Mouse (Mus musculus): ENCODE data around the gene Rpia.

DNA sequence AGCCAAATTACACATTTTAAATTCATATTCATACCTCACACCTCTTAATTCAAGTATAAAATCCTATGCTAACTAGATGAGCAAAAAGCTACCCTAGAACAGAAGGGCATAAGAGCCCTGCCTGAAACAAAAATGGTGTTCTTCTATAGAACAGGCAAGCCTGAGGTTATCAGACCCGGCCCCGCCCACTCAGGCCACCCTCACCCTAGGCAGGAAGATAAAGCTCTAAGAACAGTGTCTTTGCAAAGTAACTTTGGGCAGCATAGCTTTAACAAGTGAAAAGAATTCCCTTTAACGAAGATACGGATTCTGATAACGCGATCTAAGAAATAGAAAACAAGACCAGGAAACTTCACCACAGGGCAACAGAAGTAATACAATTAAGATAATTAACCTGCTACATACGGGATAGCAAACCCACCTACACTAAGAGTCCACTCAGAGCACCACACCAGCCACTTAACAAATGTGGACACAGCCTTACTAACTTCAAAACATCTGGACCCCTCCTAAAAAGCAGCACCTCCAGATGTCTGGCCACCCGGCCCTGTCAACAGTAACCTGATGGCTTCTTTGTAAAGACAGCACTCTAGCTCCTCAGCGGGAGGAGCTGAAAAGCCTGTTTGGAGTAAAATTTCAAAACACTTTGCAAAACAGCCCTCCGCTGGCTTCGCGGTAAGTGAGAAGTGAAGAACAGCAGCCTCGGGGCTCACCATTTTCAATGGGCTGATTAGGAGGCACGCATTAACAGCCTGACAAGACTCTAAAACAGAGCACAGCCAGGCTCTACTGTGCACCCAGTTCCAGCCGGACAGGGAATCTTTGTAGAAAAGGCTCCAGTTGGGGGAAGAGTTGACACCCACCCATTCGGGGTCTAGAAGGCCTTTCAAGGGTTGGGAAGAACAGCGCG lies 925 bp downstream of the Rpia start:
- TF ChIP-seq CTCF (IDR thresholded peaks at IDR 0.05; ENCODE audit: low read depth) (no peak), EP300 (optimal IDR thresholded peaks at IDR 0.05) (no peak)

Data from stomach, postnatal 0 days (tissue).